Mouse (Mus musculus): ENCODE data around the gene Fam210b. TPM values are rescaled to one million over a fixed set of nuclear protein-coding genes. Genes with fewer than 3 reads are reported as not detected.

Gene Fam210b
- polyA plus RNA-seq, 1 experiment from 2014 or later: 40.8 TPM

- ATAC-seq (ENCODE audit: low read depth): no peak
- H3K4me1 ChIP-seq (replicated peaks; ENCODE audit: control insufficient read depth, insufficient read depth, low read length): peaks cover 34% of the 10 kb centered on the region
- peak overlapping the region; percentile 68 for H3K4me2 ChIP-seq (ENCODE audit: low read depth, low read length)
- H3K9ac ChIP-seq (ENCODE audit: low read length): peak overlapping the region; percentile 87
- H3K36me3 ChIP-seq (ENCODE audit: control insufficient read depth, insufficient read depth, low read length): peaks cover 34% of the 10 kb centered on the region
- no peaks in the 10 kb centered on the region for H3K27me3 ChIP-seq (ENCODE audit: control insufficient read depth, insufficient read depth, low read depth, low read length)
- H3K27ac ChIP-seq (ENCODE audit: low read length): no peak overlapping the region
- no peaks in the 10 kb centered on the region for H3K9me3 ChIP-seq (ENCODE audit: control insufficient read depth, low read length)
- under 1% methylated on average over 11 of the region's 11 CpGs for WGBS
- peak overlapping the region; percentile 71 for H3K4me3 ChIP-seq (ENCODE audit: low read length)
These were observed 25.9 kb downstream of the Fam210b start for GRCm38 (mm10) chr2:172371258-172371657.

DNA sequence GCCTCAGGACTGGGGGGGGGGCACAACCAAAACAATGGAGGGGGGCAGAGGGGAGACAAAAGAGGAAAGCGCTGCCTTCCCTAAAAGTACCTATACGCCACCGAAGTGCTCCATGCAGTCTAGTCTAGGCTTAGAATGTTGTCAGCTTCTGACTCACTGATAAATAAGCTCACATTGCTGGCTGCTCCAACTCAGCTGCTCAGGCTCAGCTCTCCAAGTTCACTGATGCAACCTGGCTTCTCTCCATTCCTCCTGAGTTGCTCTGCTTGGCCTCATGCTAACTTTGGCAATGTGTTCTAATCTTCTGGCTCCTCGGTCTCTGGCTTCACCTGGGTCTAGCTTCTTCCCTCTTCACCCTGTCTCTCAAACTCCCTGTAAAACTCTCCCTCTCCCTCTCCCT is 31.2 kb downstream of the Fam210b start:
- 83% methylated on average over 4 of the region's 4 CpGs for WGBS
- Histone ChIP-seq H3K9ac (ENCODE audit: low read length) (no peak overlapping the region), H3K36me3 (ENCODE audit: control insufficient read depth, insufficient read depth, low read length) (peaks cover 68% of the 10 kb centered on the region), H3K4me3 (ENCODE audit: low read length) (no peak overlapping the region), H3K27ac (ENCODE audit: low read length) (no peak overlapping the region), H3K27me3 (ENCODE audit: control insufficient read depth, insufficient read depth, low read depth, low read length) (no peaks in the 10 kb centered on the region), H3K4me1 (replicated peaks; ENCODE audit: control insufficient read depth, insufficient read depth, low read length) (peaks cover 9% of the 10 kb centered on the region), H3K9me3 (ENCODE audit: control insufficient read depth, low read length) (no peaks in the 10 kb centered on the region), H3K4me2 (ENCODE audit: low read depth, low read length) (no peak overlapping the region)
- ATAC-seq (ENCODE audit: low read depth): no peak

- no peak for ATAC-seq (ENCODE audit: low read depth)
- 48% methylated on average over 5 of the region's 5 CpGs for WGBS
- H3K9me3 ChIP-seq (ENCODE audit: control insufficient read depth, low read length): no peaks in the 10 kb centered on the region
- no peaks in the 10 kb centered on the region for H3K27me3 ChIP-seq (ENCODE audit: control insufficient read depth, insufficient read depth, low read depth, low read length)
- H3K4me2 ChIP-seq (ENCODE audit: low read depth, low read length): no peak overlapping the region
- no peak overlapping the region for H3K9ac ChIP-seq (ENCODE audit: low read length)
- H3K27ac ChIP-seq (ENCODE audit: low read length): no peak overlapping the region
- peaks cover 73% of the 10 kb centered on the region for H3K36me3 ChIP-seq (ENCODE audit: control insufficient read depth, insufficient read depth, low read length)
- H3K4me1 ChIP-seq (replicated peaks; ENCODE audit: control insufficient read depth, insufficient read depth, low read length): peaks cover 4% of the 10 kb centered on the region
- no peak overlapping the region for H3K4me3 ChIP-seq (ENCODE audit: low read length)
These were observed 31.7 kb downstream of the Fam210b start for GRCm38 (mm10) chr2:172376999-172377515.

DNA sequence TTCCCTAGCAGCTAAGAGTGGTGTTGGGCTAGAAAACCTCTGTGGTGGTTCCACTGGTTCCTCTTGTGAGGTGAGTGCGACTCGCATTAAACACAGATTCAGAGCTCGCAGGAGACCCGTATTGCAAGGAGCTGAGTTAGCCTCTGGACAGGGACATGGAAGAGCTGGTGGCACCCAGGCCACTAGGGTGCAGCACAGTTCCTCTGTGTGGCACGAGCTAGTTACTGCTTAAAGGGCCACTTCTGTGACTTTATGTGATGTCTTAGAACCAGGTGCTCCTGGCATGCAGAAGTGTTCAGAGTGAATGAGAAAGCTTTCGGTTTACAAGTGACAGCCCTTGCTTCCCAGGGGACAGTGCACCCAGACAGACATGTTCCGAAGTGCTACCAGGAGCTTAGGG is 33.0 kb downstream of the Fam210b start:
- no peak overlapping the region for H3K27ac ChIP-seq (ENCODE audit: low read length)
- no peaks in the 10 kb centered on the region for H3K4me1 ChIP-seq (replicated peaks; ENCODE audit: control insufficient read depth, insufficient read depth, low read length)
- 69% methylated on average over 7 of the region's 7 CpGs for WGBS
- no peak overlapping the region for H3K9ac ChIP-seq (ENCODE audit: low read length)
- no peaks in the 10 kb centered on the region for H3K27me3 ChIP-seq (ENCODE audit: control insufficient read depth, insufficient read depth, low read depth, low read length)
- no peak overlapping the region for H3K4me3 ChIP-seq (ENCODE audit: low read length)
- no peak overlapping the region for H3K4me2 ChIP-seq (ENCODE audit: low read depth, low read length)
- peaks cover 74% of the 10 kb centered on the region for H3K36me3 ChIP-seq (ENCODE audit: control insufficient read depth, insufficient read depth, low read length)
- H3K9me3 ChIP-seq (ENCODE audit: control insufficient read depth, low read length): no peaks in the 10 kb centered on the region
- ATAC-seq (ENCODE audit: low read depth): peak; percentile 46; the same call in 1 of the 2 replicates

DNA sequence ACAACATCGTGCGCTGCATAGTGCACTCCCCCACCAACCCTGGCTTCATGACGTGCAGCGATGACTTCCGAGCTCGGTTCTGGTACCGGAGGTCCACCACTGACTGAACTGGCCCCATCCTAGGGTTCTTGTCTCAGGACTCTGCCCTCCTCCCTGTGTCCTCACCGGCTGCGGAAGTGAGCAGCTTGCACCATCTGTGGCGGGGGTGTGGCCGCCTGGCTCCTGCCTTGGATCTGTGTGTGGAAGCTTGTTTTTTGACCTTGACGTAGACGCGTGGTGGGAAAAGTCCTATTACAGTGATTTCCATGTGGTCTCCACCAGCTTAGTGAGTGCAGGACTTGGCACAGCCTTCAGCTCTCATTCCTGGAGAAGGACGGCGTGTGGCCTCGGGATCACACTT is 35.1 kb downstream of the Fam210b start:
- no peak for ATAC-seq (ENCODE audit: low read depth)
- H3K4me2 ChIP-seq (ENCODE audit: low read depth, low read length): no peak overlapping the region
- no peak overlapping the region for H3K27ac ChIP-seq (ENCODE audit: low read length)
- H3K4me1 ChIP-seq (replicated peaks; ENCODE audit: control insufficient read depth, insufficient read depth, low read length): no peaks in the 10 kb centered on the region
- WGBS: 87% methylated on average over 17 of the region's 17 CpGs
- peaks cover 61% of the 10 kb centered on the region for H3K36me3 ChIP-seq (ENCODE audit: control insufficient read depth, insufficient read depth, low read length)
- H3K9ac ChIP-seq (ENCODE audit: low read length): no peak overlapping the region
- H3K9me3 ChIP-seq (ENCODE audit: control insufficient read depth, low read length): no peaks in the 10 kb centered on the region
- no peaks in the 10 kb centered on the region for H3K27me3 ChIP-seq (ENCODE audit: control insufficient read depth, insufficient read depth, low read depth, low read length)
- H3K4me3 ChIP-seq (ENCODE audit: low read length): no peak overlapping the region

DNA sequence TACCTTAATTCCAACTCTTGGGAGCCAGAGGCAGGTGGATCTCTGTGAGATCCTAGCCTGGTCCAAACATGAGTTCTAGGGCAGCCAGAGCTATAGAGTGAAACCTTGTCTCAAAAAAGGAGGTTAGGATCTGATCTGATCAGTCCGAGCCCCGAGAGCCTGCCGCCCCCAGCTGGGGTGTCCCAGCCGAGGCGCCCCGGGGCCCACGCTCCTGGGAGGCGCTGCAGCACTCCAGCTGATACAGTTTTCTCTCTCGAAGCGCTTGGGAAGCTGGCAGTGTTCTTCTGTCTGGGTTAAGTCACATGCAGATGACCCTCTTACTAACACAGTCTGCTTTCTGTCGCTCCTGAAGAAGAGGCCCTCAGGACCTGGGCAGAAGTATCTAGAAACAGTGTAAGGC is 36.0 kb downstream of the Fam210b start:
- H3K4me1 ChIP-seq (replicated peaks; ENCODE audit: control insufficient read depth, insufficient read depth, low read length): no peaks in the 10 kb centered on the region
- H3K4me3 ChIP-seq (ENCODE audit: low read length): no peak overlapping the region
- no peak overlapping the region for H3K4me2 ChIP-seq (ENCODE audit: low read depth, low read length)
- no peak overlapping the region for H3K9ac ChIP-seq (ENCODE audit: low read length)
- no peaks in the 10 kb centered on the region for H3K9me3 ChIP-seq (ENCODE audit: control insufficient read depth, low read length)
- ATAC-seq (ENCODE audit: low read depth): no peak
- no peaks in the 10 kb centered on the region for H3K27me3 ChIP-seq (ENCODE audit: control insufficient read depth, insufficient read depth, low read depth, low read length)
- H3K36me3 ChIP-seq (ENCODE audit: control insufficient read depth, insufficient read depth, low read length): peaks cover 52% of the 10 kb centered on the region
- no peak overlapping the region for H3K27ac ChIP-seq (ENCODE audit: low read length)
- 92% methylated on average over 11 of the region's 11 CpGs for WGBS

DNA sequence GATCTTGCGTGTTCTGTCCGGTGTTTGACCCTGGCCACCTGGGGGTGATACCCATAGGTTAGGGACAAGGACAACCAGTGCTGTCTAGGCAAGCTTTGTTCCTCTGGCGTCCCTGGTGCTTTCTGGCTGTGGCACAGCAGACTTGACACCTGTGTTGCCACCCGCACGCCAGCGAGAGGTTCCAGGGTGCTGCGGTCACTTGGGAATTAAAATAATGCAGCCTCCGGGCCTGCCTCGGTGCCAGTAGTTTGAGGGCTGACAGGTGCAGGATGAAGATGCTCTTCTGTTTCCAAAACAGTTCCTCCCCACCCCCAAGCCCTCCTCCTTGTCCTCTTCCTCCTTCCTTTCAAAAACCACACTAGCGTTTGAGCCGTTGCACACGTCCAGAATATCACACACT is 36.5 kb downstream of the Fam210b start:
- WGBS: 79% methylated on average over 12 of the region's 12 CpGs

GRCm38 (mm10) chr2:172384715-172385114 is 39.4 kb downstream of the Fam210b start:
- no peaks in the 10 kb centered on the region for H3K9me3 ChIP-seq (ENCODE audit: control insufficient read depth, low read length)
- H3K27ac ChIP-seq (ENCODE audit: low read length): no peak overlapping the region
- 88% methylated on average over 3 of the region's 3 CpGs for WGBS
- H3K4me2 ChIP-seq (ENCODE audit: low read depth, low read length): no peak overlapping the region
- no peaks in the 10 kb centered on the region for H3K4me1 ChIP-seq (replicated peaks; ENCODE audit: control insufficient read depth, insufficient read depth, low read length)
- ATAC-seq (ENCODE audit: low read depth): no peak
- no peak overlapping the region for H3K4me3 ChIP-seq (ENCODE audit: low read length)
- no peak overlapping the region for H3K9ac ChIP-seq (ENCODE audit: low read length)
- peaks cover 29% of the 10 kb centered on the region for H3K36me3 ChIP-seq (ENCODE audit: control insufficient read depth, insufficient read depth, low read length)
- H3K27me3 ChIP-seq (ENCODE audit: control insufficient read depth, insufficient read depth, low read depth, low read length): no peaks in the 10 kb centered on the region

More for the DNA sequence above, 36.5 kb downstream of the Fam210b start:
- no peak overlapping the region for H3K9ac ChIP-seq (ENCODE audit: low read length)
- no peak overlapping the region for H3K4me2 ChIP-seq (ENCODE audit: low read depth, low read length)
- no peaks in the 10 kb centered on the region for H3K9me3 ChIP-seq (ENCODE audit: control insufficient read depth, low read length)
- ATAC-seq (ENCODE audit: low read depth): no peak
- H3K4me3 ChIP-seq (ENCODE audit: low read length): no peak overlapping the region
- H3K4me1 ChIP-seq (replicated peaks; ENCODE audit: control insufficient read depth, insufficient read depth, low read length): no peaks in the 10 kb centered on the region
- H3K36me3 ChIP-seq (ENCODE audit: control insufficient read depth, insufficient read depth, low read length): peaks cover 52% of the 10 kb centered on the region
- H3K27ac ChIP-seq (ENCODE audit: low read length): no peak overlapping the region
- no peaks in the 10 kb centered on the region for H3K27me3 ChIP-seq (ENCODE audit: control insufficient read depth, insufficient read depth, low read depth, low read length)

DNA sequence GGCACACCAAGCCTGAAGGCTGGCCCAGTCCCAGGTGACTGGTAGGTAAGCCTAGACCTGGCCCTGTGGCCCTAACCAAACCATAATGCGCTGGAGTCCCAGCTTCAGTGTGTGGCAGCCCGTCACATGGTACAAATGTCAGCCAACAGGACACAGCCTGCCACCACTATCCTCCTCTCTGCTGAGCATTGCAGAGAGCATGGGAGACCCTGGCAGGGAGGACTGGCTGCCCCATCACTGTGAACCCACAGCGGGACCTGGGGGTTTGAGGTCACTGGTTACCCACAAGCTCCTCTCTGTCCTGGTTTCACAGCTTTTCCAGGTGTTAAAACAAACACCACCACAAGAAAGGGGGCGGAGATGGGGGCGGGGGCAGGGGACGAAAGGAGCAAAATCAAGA is 45.0 kb downstream of the Fam210b start:
- no peak overlapping the region for H3K9ac ChIP-seq (ENCODE audit: low read length)
- WGBS: 18% methylated on average over 6 of the region's 6 CpGs
- H3K9me3 ChIP-seq (ENCODE audit: control insufficient read depth, low read length): no peaks in the 10 kb centered on the region
- no peak overlapping the region for H3K27ac ChIP-seq (ENCODE audit: low read length)
- no peak overlapping the region for H3K4me2 ChIP-seq (ENCODE audit: low read depth, low read length)
- peaks cover 4% of the 10 kb centered on the region for H3K4me1 ChIP-seq (replicated peaks; ENCODE audit: control insufficient read depth, insufficient read depth, low read length)
- H3K4me3 ChIP-seq (ENCODE audit: low read length): no peak overlapping the region
- H3K27me3 ChIP-seq (ENCODE audit: control insufficient read depth, insufficient read depth, low read depth, low read length): no peaks in the 10 kb centered on the region
- no peaks in the 10 kb centered on the region for H3K36me3 ChIP-seq (ENCODE audit: control insufficient read depth, insufficient read depth, low read length)
- no peak for ATAC-seq (ENCODE audit: low read depth)

GRCm38 (mm10) chr2:172392041-172392521 is 46.7 kb downstream of the Fam210b start:
- 55% methylated on average over 10 of the region's 10 CpGs for WGBS
- Histone ChIP-seq H3K4me2 (ENCODE audit: low read depth, low read length) (no peak overlapping the region), H3K4me1 (replicated peaks; ENCODE audit: control insufficient read depth, insufficient read depth, low read length) (peaks cover 4% of the 10 kb centered on the region), H3K27me3 (ENCODE audit: control insufficient read depth, insufficient read depth, low read depth, low read length) (no peaks in the 10 kb centered on the region), H3K27ac (ENCODE audit: low read length) (no peak overlapping the region), H3K36me3 (ENCODE audit: control insufficient read depth, insufficient read depth, low read length) (no peaks in the 10 kb centered on the region), H3K9ac (ENCODE audit: low read length) (no peak overlapping the region), H3K9me3 (ENCODE audit: control insufficient read depth, low read length) (no peaks in the 10 kb centered on the region), H3K4me3 (ENCODE audit: low read length) (no peak overlapping the region)
- ATAC-seq (ENCODE audit: low read depth): no peak
